Comparison of ENCODE assay signal across 13 mouse cellular contexts in the genomic region with DNA sequence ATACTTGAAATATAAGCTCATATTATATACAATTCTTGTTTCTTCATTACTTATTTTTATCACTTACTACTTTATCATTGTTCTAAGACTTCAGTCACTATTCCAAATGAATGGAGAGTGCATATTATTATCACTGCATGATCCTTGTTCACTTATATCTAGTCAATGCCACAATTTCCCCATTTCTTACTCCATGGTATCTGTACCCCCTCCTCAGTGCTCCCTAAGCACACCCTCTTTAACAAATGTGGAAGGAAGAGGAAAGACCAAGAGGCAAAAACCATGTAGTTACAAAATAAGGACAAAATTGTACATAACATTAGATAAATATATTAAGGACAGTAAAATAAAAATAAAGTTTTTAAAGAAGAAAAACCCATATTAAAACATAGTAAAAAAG.
"Had no signal": no experiment of that assay in that cellular context is flagged by ENCODE, and none has a peak within 500 bp of the region (broad histone marks: within the 10 kb centered on the region; RNA-seq: fewer than 3 reads in every experiment).

No protein-coding gene starts in this region.

- H3K27me3 ChIP-seq: neural tube, embryonic 12.5 days; neural tube, embryonic 13.5 days; stomach, embryonic 15.5 days had no signal

- H3K36me3 ChIP-seq: neural tube, embryonic 12.5 days; neural tube, embryonic 13.5 days; stomach, embryonic 15.5 days had no signal

- H3K4me1 ChIP-seq: neural tube, embryonic 12.5 days; neural tube, embryonic 13.5 days; stomach, embryonic 15.5 days had no signal

- H3K4me2 ChIP-seq: neural tube, embryonic 12.5 days; neural tube, embryonic 13.5 days; stomach, embryonic 15.5 days had no signal

- H3K9ac ChIP-seq: neural tube, embryonic 12.5 days; neural tube, embryonic 13.5 days; stomach, embryonic 15.5 days had no signal

- H3K9me3 ChIP-seq: neural tube, embryonic 12.5 days; neural tube, embryonic 13.5 days; stomach, embryonic 15.5 days had no signal

- H3K4me3 ChIP-seq: neural tube, embryonic 12.5 days; neural tube, embryonic 13.5 days; stomach, embryonic 15.5 days had no signal

- H3K27ac ChIP-seq: neural tube, embryonic 12.5 days; neural tube, embryonic 13.5 days; stomach, embryonic 15.5 days; stomach, postnatal 0 days had no signal

- DNase-seq: retina, postnatal 1 day; right cerebral cortex, adult 18-20 months; right cerebral cortex, postnatal 14 days; right cerebral cortex, postnatal 25 days; right cerebral cortex, postnatal 4 days; spleen, adult 18-20 months; thymus, adult 18-20 months; thymus, postnatal 36 days; thymus, postnatal 4 days had no signal
